Mouse (Mus musculus): ENCODE data around the gene Pip4p1.
"Not testable (repeated sequence)": the region's sequence is repeated elsewhere in the genome, so short reads cannot be mapped to it uniquely, and the experiment has no call there.

Pip4p1 gene

DNA sequence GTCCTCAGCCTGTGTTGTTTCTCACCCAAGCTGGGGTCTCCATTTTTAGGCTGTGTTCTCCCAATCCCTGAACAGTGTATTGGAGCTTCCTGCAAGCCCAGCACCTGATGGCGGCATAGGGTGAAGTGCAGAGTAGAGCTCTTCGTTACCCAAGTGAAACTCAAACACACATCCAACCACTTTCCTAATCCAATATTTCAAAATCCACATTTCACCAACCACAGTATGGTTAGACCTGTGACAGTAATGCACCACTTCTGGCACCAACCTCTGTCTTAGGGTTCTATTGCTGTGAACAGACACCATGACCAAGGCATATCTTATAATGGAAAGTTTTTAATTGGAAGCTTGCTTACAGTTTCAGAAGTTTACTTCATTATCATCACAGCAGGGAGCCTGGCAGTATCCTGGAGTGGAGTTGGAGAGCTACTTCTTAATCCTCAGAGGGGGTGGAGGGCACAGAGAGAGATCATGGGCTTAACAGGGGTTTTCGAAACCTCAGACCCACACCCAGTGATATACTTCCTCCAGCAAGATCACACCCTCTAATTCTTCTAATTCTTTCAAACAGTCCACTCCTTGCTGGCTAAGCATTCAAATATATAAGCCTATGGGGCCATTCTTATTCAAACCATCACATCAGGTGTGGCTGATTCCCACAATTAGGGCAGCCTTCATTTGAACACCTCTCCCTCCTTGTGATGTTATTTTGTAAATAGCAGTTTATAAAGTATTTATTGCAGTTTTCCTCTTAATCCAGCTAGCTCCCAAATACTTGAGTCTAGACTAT is 7.7 kb upstream of the Pip4p1 start:
- DNase-seq = no peak

DNA sequence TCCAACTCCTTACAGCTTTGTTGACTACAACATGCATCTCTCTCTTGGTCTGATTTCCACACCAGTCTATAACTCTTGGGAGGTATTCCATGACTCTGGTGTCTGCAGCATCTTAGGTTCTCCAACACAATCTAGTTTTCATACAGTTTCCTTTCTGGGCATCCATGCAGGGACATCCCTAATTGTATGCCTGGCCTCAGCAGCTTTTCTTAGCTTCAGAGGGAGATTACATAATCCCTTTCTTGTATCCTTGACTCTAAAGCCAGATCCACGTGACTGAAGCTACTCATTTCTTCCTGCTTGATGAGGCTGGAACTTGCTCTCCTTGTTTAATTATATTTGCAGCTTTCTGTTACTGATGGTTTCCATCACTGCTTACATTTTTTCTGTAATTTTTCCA is 6.0 kb upstream of the Pip4p1 start:
- no peak for DNase-seq

DNA sequence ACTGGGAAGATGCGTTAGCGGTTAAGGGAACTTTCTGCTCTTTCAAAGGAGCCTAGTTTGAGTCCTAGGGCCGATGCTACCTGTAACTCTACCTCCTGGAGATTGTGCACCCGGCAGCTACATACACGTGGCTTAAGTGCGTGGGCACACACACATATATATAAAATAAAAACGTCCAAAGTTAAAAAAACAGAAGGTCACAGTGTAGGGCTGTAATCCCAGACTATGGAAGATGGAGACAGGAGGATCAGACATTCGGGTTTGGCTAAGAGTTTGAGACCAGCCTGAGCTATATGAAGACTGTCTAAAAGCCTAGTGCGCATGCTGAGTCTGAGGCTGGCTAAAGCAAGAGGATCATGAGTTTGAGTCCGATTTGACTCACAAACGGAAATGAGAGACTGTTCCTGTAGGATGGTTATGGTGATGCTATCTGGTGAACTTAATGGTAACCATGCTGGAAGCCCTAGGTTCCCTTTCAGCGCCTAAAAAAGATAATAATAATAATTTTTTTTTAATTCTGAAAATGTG is 901 bp upstream of the Pip4p1 start:
- no peak for DNase-seq

DNA sequence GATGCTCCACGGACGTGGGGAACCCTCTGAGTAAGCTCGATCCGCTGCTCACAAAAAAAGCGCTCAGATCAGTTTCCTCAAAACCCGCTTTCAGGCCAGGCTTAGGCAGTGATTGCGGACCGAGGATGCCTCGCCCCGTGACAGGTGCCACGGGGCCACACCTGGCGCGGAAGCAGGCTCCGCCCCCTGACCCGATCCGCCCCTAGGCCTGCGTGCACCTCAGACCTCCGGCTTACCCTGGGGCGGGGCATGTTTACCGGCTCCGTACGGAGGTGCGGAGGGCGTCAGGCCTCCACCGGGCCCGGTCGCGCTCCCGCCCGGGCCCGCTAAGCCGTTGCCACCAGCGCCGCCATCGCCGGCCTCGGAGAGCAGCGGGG is 291 bp downstream of the Pip4p1 start:
- DNase-seq = peak in 1 of 2 experiments; percentile 68

DNA sequence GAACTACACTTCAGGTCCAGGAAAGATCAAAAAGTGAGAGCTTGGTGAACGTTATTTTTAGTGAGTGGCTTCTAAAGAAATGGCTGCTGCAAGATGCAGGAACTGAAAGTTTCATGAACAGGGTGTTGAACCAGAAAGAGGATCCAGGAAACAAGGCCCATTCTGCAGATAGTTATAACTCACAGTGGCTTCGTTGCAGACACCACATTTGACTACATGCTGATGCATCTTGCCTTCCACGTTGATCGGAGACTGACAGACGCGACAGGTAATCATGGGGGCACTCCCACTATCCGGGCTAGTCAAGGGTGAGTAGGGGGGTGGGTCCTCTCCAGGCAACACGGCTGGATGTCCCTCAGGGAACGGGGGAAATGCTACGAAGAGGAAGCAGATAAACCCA is 705 bp downstream of the Pip4p1 start:
- DNase-seq = peak in 1 of 2 experiments; percentile 48

DNA sequence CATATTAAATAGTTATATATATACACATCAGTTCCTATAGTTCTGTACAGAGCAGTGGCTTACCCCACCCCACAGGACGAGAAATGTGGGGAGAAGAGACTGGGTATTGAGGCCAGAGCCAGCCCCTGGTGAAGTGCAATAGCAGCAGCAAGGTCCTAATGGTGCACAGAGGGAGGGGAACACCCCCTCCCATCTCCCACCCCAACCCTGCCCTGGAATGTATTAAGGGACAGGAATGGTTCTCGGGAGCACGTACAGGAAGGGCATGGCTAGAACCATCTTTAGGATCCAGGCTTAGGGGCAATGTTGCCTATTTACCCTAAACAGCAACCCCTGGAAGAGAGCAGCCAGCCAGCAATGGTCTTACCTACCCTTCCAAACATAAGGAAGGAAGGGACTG is 3.3 kb downstream of the Pip4p1 start:
- DNase-seq = no peak

DNA sequence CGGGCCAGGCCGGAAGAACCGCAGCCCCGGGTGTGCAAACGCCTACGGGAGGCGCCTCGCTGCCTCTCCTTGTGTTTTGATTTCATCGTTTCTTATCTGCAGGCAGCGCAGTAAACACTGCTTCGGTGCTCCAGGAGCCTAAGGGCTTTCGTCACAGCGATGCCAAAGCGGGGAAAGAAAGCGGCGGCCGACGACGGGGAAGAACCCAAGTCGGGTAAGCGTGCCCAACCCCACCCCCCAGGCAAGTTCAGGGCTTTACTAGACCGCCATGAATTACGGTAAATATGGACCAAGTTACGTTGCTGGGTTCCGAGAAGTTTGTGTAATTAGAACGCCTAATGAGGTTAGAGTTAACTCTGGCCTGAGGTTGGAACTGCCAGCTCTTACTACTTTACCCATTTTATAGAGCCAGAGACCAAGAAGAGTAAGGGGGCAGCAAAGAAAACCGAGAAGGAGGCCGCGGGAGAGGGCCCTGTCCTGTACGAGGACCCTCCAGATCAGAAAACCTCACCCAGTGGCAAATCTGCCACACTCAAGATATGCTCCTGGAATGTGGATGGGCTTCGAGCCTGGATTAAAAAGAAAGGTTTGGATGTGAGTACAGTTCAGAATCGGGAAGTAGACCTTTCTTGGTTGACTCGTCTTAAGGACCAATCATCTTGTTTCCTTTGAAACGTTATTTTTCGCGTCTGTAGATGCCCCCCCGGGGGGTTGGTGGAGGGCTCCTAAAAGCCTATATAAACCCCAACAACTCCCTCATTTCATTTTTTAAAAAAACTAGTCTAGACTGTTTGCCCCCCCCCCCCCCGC is 5.3 kb downstream of the Pip4p1 start:
- no peak for DNase-seq

DNA sequence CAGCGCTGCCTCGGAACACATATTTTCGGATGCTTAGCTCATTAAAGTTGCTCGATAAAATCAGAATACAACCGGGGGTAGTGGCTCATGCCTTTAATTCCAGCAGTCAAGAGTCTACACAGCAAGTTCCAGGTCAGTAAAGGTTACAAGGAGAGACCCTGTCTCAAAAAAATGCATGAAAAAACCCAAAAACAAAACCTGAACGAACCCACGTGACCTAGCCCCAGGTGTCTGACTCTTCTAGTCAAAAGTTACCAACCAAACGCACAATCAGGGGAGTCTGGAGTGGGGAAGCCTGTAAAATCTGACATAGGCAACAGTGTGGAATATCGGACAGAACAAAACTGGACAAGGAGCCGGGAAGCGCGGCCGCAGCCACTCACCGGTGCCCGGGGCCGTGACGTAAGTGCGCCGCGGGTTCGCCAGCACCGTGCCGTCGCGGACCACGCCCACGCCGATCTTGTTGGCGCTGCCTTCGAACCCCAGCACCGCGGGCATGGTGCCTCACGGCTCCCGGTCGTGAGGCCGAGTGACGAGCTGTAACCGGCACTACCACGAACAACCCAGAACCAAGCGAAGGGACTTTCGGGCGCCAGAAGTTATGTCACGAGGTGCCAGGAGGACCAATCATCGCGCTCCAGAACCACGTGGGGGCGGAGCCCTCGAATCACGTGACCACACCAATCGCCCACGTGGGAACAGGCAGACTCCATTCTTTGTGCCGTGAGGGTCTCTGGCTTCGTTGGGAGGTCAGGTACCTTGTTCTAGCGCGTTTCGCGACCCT is 6.2 kb downstream of the Pip4p1 start, which contains the start of the genes Osgep and Apex1:
TSS of gene Osgep (minus strand) at position 613 of the 784 bp plus-strand sequence.
TSS of gene Apex1 (plus strand) at position 688 of the 784 bp plus-strand sequence.
- peak; percentile 93 to 97 for DNase-seq

DNA sequence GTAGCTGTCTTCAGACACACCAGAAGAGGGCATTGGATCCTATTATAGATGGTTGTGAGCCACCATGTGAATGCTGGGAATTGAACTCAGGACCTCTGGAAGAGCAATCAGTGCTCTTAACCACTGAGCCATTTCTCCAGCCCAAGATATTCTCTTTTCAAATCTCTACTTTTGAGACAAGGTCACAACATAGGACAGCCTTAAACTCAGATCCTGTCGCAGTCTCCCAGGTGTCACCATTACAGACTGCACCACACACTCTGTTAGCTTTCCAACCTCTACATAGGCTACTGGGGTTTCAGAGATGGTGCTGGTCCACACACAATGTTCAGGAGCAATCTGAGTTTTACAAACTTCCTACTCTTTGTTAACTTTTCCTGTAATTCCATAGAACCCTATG is 7.2 kb downstream of the Pip4p1 start:
- not testable (repeated sequence) for DNase-seq

DNA sequence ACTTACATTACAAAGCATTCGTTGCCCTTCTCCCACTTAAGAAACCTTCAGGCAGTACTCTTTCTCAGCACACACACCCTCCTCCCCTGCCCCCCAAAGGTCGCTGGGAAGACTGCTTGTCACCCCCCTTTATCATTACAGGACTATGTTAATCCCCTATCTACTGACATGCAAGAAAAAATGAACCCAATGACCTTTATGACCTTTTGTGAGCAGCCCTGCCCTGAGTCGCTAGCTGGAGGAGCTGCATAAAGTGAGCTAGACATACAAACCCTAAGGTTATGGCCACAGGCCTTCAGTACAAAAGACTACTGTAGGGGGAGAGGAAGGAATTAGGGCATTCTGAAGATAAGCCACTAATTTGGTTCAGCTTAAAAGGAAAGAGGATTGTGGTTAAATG is 19.3 kb downstream of the Pip4p1 start:
- no peak for DNase-seq

DNA sequence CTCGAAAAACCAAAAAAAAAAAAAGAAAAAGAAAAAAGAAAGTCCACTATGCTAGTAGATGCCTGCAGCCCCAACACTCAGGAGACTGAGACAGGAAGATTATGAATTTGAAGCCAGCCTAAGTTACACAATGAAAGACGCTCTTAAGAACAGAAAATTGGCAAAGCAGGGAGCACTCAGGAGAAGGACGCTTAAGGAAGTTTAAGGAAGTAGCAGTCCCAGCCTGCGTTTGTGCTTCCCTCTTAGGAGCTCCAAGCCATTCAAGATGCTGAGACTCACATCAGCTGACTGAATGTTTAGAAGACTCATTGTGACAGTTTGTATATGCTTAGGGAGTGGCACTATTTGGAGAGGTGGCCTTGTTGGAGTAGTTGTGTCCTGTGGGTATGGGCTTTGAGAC is 22.5 kb downstream of the Pip4p1 start:
- no peak for DNase-seq

DNA sequence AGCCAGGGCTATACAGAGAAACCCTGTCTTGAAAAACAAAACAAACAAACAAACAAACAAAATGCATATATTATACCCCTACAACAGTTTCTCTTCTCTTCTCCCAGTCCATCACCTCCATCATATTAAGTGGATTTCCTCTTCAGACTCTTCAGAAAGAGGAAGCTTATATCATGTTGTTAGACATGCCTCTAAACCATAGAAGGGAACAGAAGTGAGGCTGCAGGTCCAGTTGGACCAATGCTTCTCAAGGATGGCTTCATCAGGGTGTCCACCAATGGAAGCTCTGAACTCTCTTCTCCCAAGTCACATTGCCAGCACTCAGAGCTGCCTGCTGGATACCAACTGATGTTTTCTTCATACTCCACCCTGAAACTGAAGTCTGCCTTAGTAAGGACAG is 25.3 kb downstream of the Pip4p1 start:
- not testable (repeated sequence) for DNase-seq

DNA sequence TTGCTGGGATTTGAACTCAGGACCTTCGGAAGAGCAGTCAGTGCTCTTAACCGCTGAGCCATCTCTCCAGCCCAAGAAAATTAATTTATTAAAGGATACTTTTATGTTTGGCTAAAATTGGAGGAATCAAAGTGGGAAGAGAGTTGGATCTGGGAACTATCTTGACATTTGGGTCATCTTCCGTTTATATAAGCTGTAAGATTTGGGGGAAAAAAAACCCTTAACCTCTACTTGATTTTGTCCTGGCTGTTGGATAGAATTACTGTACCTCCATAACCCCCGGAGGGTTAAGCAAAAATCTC is 25.9 kb downstream of the Pip4p1 start:
- no peak for DNase-seq

DNA sequence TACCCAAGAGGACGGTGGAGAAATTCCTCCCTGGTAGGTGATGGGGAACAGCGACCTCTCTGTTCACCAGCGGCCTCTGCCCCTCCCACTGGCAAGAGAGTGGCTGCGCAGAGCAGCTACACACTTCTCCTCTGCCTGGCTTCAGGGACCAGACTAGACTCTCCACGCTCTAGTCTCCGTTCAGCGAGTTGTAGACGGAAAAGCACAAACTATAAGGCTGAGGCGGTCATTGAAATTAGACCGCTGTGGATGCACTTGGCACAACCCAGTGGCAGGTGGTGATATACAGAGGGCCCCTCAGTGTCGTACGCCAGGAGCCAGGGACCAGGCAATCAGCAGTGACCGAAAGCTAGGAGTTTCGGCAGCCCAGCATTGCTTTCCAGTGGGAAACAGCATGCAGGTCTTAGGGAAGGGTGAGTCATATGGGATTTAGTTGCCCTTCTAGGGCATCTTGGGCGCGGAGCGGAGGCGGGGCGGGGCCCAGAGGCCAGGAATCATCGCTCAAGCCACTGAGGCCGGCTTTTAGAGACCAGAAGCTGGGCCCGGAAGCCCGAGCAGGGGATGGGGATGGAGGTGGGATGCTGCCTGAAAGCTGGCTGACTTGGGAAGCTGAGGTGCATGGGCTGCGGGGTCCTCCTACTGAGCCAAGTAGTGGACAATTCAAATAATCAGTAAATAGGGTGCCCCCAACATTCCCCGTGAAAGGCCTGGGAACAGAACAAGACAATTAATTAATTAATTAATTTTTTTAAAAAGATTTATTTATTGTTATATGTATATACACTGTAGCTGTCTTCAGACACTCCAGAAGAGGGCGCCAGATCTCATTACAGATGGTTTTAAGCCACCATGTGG is 26.5 kb downstream of the Pip4p1 start:
- no peak for DNase-seq

DNA sequence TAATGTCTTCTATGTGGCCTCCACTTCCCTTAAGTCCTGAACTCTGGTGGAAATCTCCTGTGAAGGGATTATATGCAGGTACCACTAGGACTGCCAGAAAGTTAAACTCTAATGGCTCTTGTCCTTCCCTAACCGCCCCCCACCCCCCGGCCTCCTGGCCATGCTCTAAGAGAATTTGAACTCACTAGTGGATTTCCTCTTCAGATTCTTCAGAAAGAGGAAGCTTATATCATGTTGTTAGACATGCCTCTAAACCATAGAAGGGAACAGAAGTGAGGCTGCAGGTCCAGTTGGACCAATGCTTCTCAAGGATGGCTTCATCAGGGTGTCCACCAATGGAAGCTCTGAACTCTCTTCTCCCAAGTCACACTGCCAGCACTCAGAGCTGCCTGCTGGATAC is 32.7 kb downstream of the Pip4p1 start:
- DNase-seq = not testable (repeated sequence)

DNA sequence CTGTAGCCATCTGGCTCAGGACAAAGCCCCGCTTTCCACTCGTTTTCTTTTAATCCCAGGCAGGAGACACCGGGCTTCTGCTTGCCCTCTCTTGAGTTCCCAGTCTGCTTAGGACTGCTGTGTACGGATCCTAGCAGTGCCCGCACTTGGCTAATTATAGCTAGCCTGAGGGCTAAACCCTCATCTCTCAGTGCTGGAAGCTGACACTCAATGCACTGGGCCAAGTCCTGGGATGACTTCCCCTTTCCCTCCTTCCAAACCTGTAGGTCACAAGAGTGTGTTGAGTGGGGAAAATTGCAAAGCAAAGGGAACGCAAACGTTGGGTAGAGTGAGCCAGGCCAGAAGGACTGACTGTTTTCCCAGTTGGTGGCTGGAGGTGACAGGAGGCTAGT is 33.3 kb downstream of the Pip4p1 start, which contains the start of gene Klhl33:
TSS of gene Klhl33 (minus strand) at position 134 of the 392 bp plus-strand sequence.
- DNase-seq = no peak

DNA sequence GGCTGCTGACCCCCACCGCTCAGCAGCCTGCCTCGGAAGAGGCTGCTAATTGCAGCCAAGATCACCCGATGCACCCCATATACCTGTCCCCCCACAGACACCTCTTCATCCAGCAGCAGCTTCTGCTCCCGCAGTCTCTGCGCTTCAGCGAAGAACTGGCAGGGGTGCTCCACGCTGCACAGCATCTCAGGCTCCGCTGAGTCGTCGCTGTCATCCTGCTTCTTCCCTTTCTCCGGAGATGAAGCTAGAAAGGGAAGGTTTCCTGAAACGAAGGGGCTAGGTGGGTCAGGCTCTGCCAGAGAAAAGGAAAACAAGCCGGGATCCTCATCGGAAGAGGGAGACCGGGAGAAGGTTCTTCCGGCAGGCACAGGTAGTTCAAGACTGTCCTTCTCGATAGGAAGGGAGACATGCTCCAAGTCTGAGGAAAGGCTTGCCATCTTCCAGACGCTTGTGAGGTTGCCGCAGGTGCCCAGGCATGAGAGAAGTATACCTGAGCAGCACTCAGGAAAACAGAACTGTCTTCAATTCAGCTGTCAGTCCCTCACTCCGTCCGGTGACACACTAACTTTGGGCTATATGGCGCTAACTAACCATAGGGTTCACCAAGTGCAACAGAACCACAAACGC is 33.8 kb downstream of the Pip4p1 start:
- DNase-seq = no peak

DNA sequence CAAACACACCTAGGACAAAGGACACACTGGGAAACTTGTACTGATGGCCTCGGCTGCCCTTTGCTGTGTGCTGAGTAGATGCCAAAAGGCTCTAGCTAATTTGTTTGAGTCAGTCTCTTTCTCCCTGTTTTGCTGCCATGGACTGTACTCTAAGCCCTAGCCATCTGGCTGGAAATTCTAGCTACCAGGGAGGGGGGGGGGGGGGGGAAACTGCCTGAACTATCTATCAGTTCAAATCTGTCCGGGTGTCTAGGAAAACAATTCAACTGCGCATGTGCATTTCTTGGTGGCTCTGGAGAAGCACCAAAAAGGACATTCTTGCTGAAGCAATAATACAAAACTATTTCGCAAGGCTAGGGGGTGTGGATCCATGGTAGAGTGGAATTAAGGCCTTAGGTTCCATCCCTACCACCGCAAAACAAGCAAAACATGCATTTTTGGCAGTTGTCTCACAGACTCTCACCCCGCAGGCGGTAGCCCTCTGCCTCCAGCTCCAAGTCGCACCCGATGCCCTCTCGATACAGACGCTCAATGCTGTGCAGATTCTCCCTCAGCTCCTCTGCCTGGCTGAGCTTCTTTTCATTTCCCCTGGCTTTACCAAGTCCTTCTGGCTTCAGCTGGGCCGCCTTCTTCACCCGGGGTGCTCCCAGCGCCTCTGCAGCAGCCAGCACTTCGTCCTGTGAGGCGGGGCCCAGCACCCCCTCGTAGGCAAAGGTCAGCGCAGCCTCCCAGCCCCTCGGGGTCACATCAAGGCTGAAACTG is 34.5 kb downstream of the Pip4p1 start:
- no peak for DNase-seq

DNA sequence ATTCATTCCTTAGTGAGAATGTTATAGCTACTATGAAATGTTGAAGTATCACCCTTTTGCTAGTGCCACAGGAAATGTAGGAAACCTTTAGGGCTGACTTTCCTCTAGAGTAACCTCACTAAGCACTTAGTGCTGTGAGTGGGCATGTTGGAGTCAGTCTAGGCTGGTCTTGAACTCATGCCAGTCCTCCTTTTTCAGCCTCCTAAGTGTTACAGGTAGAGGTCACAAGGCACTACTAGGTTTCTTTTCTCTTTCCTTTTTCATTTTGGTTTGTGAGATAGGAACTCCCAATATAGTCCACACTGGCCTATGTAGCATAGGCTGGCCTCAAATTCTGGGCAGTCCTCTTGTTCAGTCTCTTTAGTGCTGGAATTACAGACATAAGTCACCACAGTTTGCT is 35.2 kb downstream of the Pip4p1 start:
- no peak for DNase-seq

DNA sequence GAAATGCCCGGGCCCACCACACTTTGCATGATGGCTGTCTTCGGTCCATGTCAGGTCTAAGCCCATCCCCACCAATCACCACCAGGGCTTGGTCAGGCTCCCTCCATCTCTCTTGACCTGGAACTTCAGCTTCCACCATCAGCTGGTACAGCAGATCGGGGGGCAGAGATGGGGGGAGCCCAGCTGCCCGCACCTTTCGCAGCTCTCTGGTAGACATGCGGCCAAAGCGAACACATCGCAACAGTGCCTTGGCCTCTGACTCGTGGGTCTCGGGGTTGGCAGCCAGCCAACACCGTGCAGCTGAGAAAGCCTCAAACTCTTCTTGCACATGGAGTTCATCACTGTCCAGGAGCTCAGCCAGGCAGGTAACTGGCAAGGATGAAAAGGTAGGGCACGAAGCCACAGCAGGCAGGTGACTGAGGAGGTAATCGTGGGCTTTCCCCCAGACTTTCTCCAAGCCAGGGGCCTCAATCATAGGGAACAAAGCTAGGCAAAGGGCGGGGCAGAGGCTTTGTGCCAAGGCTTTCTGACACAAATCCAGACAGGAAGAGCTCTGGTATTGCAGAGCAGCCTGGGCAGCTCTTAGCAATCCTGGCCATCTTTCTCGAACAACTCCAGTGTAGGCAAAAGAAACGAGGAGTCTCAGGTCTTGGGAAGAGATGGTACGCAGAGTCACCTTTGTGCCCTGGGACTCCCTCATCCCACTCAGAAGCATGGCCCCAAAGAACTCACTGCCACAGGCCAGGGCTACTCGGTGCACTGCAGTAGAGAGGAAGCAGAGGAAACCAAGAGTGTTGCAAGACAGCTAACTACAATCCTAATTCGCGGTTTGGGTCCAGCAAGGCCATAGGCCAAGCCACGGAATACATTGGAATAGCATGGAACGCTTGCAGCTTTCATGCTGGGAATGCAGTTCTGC is 37.9 kb downstream of the Pip4p1 start:
- DNase-seq = no peak
